Mouse (Mus musculus): ENCODE results near the gene Ankfn1. TPM values are rescaled to one million over a fixed set of nuclear protein-coding genes. Genes with fewer than 3 reads are reported as not detected.

Gene Ankfn1
- polyA plus RNA-seq, 1 experiment from 2014 or later: 0.63 TPM

GRCm38 (mm10) chr11:89505046-89505445, 272.4 kb downstream of the Ankfn1 start:
- H3K9ac ChIP-seq: no peak overlapping the region
- H3K27me3 ChIP-seq: 0 out of 2 replicates have a peak, but pooled peaks cover 7% of the 10 kb centered on the region
- H3K36me3 ChIP-seq: no peaks in the 10 kb centered on the region
- WGBS: 61% methylated on average over 7 of the region's 7 CpGs
- no peak overlapping the region for H3K4me2 ChIP-seq (replicated peaks)
- H3K27ac ChIP-seq: no peak overlapping the region
- H3K9me3 ChIP-seq: no peaks in the 10 kb centered on the region
- no peak overlapping the region for H3K4me3 ChIP-seq
- H3K4me1 ChIP-seq: peaks cover 4% of the 10 kb centered on the region; the same call in 1 of the 2 replicates
- ATAC-seq (ENCODE audit: insufficient number of reproducible peaks, insufficient read depth, low FRiP score, low TSS enrichment): no peak

GRCm38 (mm10) chr11:89501796-89502195, 275.7 kb downstream of the Ankfn1 start:
- no peak overlapping the region for H3K9ac ChIP-seq
- H3K4me2 ChIP-seq (replicated peaks): no peak overlapping the region
- no peaks in the 10 kb centered on the region for H3K9me3 ChIP-seq
- no peaks in the 10 kb centered on the region for H3K36me3 ChIP-seq
- H3K4me3 ChIP-seq: no peak overlapping the region
- 49% methylated on average over 7 of the region's 7 CpGs for WGBS
- ATAC-seq (ENCODE audit: insufficient number of reproducible peaks, insufficient read depth, low FRiP score, low TSS enrichment): no peak
- H3K4me1 ChIP-seq: peaks cover 3% of the 10 kb centered on the region; the same call in 1 of the 2 replicates
- H3K27me3 ChIP-seq: 0 out of 2 replicates have a peak, but pooled peaks cover 9% of the 10 kb centered on the region
- H3K27ac ChIP-seq: no peak overlapping the region

- no peak overlapping the region for H3K4me3 ChIP-seq
- no peak overlapping the region for H3K4me2 ChIP-seq (replicated peaks)
- no peaks in the 10 kb centered on the region for H3K9me3 ChIP-seq
- 0 out of 2 replicates have a peak, but pooled peaks cover 9% of the 10 kb centered on the region for H3K27me3 ChIP-seq
- H3K9ac ChIP-seq: no peak overlapping the region
- H3K27ac ChIP-seq: no peak overlapping the region
- H3K4me1 ChIP-seq: no peaks in the 10 kb centered on the region
- H3K36me3 ChIP-seq: no peaks in the 10 kb centered on the region
- WGBS: 87% methylated on average over 2 of the region's 2 CpGs
- ATAC-seq (ENCODE audit: insufficient number of reproducible peaks, insufficient read depth, low FRiP score, low TSS enrichment): no peak
Observed at GRCm38 (mm10) chr11:89500961-89501360, 276.5 kb downstream of the Ankfn1 start.

- Histone ChIP-seq H3K27ac (no peak overlapping the region), H3K9ac (no peak overlapping the region), H3K9me3 (no peaks in the 10 kb centered on the region), H3K4me3 (no peak overlapping the region), H3K36me3 (no peaks in the 10 kb centered on the region), H3K4me2 (replicated peaks) (no peak overlapping the region), H3K4me1 (peaks cover 13% of the 10 kb centered on the region), H3K27me3 (no peaks in the 10 kb centered on the region)
- ATAC-seq (ENCODE audit: insufficient number of reproducible peaks, insufficient read depth, low FRiP score, low TSS enrichment): no peak
- WGBS: 53% methylated on average over 6 of the region's 6 CpGs
Observed at GRCm38 (mm10) chr11:89481084-89481483, 296.4 kb downstream of the Ankfn1 start.

GRCm38 (mm10) chr11:89476927-89477326, 300.5 kb downstream of the Ankfn1 start:
- Histone ChIP-seq H3K36me3 (no peaks in the 10 kb centered on the region), H3K4me2 (replicated peaks) (no peak overlapping the region), H3K9ac (no peak overlapping the region), H3K4me3 (no peak overlapping the region), H3K27ac (no peak overlapping the region), H3K27me3 (no peaks in the 10 kb centered on the region), H3K9me3 (no peaks in the 10 kb centered on the region), H3K4me1 (peaks cover 4% of the 10 kb centered on the region; the same call in 1 of the 2 replicates)
- no peak for ATAC-seq (ENCODE audit: insufficient number of reproducible peaks, insufficient read depth, low FRiP score, low TSS enrichment)
- 60% methylated on average over 5 of the region's 5 CpGs for WGBS

GRCm38 (mm10) chr11:89476047-89476446, 301.4 kb downstream of the Ankfn1 start:
- Histone ChIP-seq H3K9me3 (no peaks in the 10 kb centered on the region), H3K27ac (no peak overlapping the region), H3K9ac (no peak overlapping the region), H3K4me1 (peaks cover 1% of the 10 kb centered on the region; the same call in 1 of the 2 replicates), H3K4me2 (replicated peaks) (no peak overlapping the region), H3K27me3 (no peaks in the 10 kb centered on the region), H3K36me3 (no peaks in the 10 kb centered on the region), H3K4me3 (no peak overlapping the region)
- no peak for ATAC-seq (ENCODE audit: insufficient number of reproducible peaks, insufficient read depth, low FRiP score, low TSS enrichment)
- WGBS: 69% methylated on average over 4 of the region's 4 CpGs

- no peak overlapping the region for H3K9ac ChIP-seq
Observed at GRCm38 (mm10) chr11:89472871-89473270, 304.6 kb downstream of the Ankfn1 start.

GRCm38 (mm10) chr11:89465381-89465780, 312.1 kb downstream of the Ankfn1 start:
- no peaks in the 10 kb centered on the region for H3K27me3 ChIP-seq
- H3K36me3 ChIP-seq: no peaks in the 10 kb centered on the region
- no peak overlapping the region for H3K27ac ChIP-seq
- no peaks in the 10 kb centered on the region for H3K4me1 ChIP-seq
- no peak overlapping the region for H3K9ac ChIP-seq
- WGBS: 89% methylated on average over 4 of the region's 4 CpGs
- H3K9me3 ChIP-seq: no peaks in the 10 kb centered on the region
- no peak for ATAC-seq (ENCODE audit: insufficient number of reproducible peaks, insufficient read depth, low FRiP score, low TSS enrichment)
- no peak overlapping the region for H3K4me3 ChIP-seq
- no peak overlapping the region for H3K4me2 ChIP-seq (replicated peaks)

More at GRCm38 (mm10) chr11:89472871-89473270, 304.6 kb downstream of the Ankfn1 start:
- WGBS: 81% methylated on average over 4 of the region's 4 CpGs
- H3K27ac ChIP-seq: no peak overlapping the region
- no peaks in the 10 kb centered on the region for H3K27me3 ChIP-seq
- no peak overlapping the region for H3K4me2 ChIP-seq (replicated peaks)
- H3K4me3 ChIP-seq: no peak overlapping the region
- no peak for ATAC-seq (ENCODE audit: insufficient number of reproducible peaks, insufficient read depth, low FRiP score, low TSS enrichment)
- H3K36me3 ChIP-seq: no peaks in the 10 kb centered on the region
- no peaks in the 10 kb centered on the region for H3K9me3 ChIP-seq
- H3K4me1 ChIP-seq: no peaks in the 10 kb centered on the region

- Histone ChIP-seq H3K27ac (no peak overlapping the region), H3K9ac (no peak overlapping the region), H3K4me3 (no peak overlapping the region), H3K9me3 (no peaks in the 10 kb centered on the region), H3K4me2 (replicated peaks) (no peak overlapping the region), H3K36me3 (no peaks in the 10 kb centered on the region), H3K27me3 (no peaks in the 10 kb centered on the region), H3K4me1 (no peaks in the 10 kb centered on the region)
- WGBS: 62% methylated on average over 10 of the region's 10 CpGs
- ATAC-seq (ENCODE audit: insufficient number of reproducible peaks, insufficient read depth, low FRiP score, low TSS enrichment): no peak
Observed at GRCm38 (mm10) chr11:89462216-89462615, 315.2 kb downstream of the Ankfn1 start.

GRCm38 (mm10) chr11:89459437-89459836, 318.0 kb downstream of the Ankfn1 start:
- Histone ChIP-seq H3K4me2 (replicated peaks) (no peak overlapping the region), H3K9me3 (no peaks in the 10 kb centered on the region), H3K27me3 (no peaks in the 10 kb centered on the region), H3K27ac (no peak overlapping the region), H3K4me1 (peaks cover 5% of the 10 kb centered on the region; the same call in 1 of the 2 replicates), H3K36me3 (no peaks in the 10 kb centered on the region), H3K4me3 (no peak overlapping the region), H3K9ac (no peak overlapping the region)
- ATAC-seq (ENCODE audit: insufficient number of reproducible peaks, insufficient read depth, low FRiP score, low TSS enrichment): no peak
- 88% methylated on average over 6 of the region's 6 CpGs for WGBS

- 16% methylated on average over 5 of the region's 5 CpGs for WGBS
- no peaks in the 10 kb centered on the region for H3K27me3 ChIP-seq
- no peak overlapping the region for H3K4me3 ChIP-seq
- no peaks in the 10 kb centered on the region for H3K36me3 ChIP-seq
- no peak for ATAC-seq (ENCODE audit: insufficient number of reproducible peaks, insufficient read depth, low FRiP score, low TSS enrichment)
- H3K9me3 ChIP-seq: no peaks in the 10 kb centered on the region
- H3K4me2 ChIP-seq (replicated peaks): no peak overlapping the region
- no peak overlapping the region for H3K27ac ChIP-seq
- peaks cover 13% of the 10 kb centered on the region for H3K4me1 ChIP-seq
- no peak overlapping the region for H3K9ac ChIP-seq
Observed at GRCm38 (mm10) chr11:89455647-89456231, 321.7 kb downstream of the Ankfn1 start.

GRCm38 (mm10) chr11:89454702-89455101, 322.8 kb downstream of the Ankfn1 start:
- H3K27ac ChIP-seq: no peak overlapping the region
- no peak for ATAC-seq (ENCODE audit: insufficient number of reproducible peaks, insufficient read depth, low FRiP score, low TSS enrichment)
- peaks cover 13% of the 10 kb centered on the region for H3K4me1 ChIP-seq
- no peak overlapping the region for H3K4me3 ChIP-seq
- H3K9ac ChIP-seq: no peak overlapping the region
- no peak overlapping the region for H3K4me2 ChIP-seq (replicated peaks)
- 57% methylated on average over 4 of the region's 4 CpGs for WGBS
- H3K27me3 ChIP-seq: no peaks in the 10 kb centered on the region
- H3K36me3 ChIP-seq: no peaks in the 10 kb centered on the region
- no peaks in the 10 kb centered on the region for H3K9me3 ChIP-seq

All from embryonic facial prominence, embryonic 12.5 days (tissue).